Mouse (Mus musculus): Measurements from ENCODE around the gene Nupl1.

DNA sequence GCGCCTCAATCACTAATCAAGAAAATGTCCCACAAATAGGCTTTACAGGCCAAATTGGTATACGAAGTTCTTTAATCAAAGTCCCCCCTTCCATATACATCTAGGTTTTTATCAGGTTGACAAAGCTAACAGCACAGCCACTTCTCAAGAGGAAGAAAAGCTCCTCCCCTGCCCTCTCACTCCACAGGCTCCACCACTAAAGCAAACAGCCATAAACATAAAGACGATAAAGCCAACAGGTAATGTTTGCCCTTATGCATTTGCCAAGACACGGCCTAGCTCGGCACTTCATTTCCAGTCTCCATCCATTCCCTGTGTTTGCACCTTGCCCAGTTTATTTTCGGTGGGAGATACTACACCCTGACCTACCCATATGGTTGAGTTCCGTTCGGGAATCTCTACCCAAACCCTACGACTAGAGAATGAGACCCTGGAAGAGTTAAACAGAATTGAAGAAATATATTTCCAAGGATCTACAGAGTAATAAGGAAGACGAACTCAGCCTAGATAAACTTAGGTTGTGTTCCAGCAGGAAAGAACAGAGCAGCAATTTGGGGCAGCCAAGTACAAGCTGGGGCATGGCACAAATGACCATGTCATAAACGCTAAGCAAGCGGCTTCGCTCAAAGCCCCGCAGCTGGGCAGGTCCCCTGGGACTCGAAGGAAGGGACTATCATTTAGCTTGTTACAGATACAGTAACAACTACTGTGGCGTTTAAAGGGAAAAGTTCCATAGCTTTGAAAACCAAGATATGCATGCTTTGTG is 80.2 kb downstream of the Nupl1 start:
- no peak for TF ChIP-seq CTCF (conservative IDR thresholded peaks at IDR 0.05; ENCODE audit: insufficient read depth, insufficient read length, low read depth, low read length)
- TF ChIP-seq POLR2A (IDR thresholded peaks at IDR 0.05; ENCODE audit: low read depth, low read length) = no peak
